Mouse (Mus musculus) forebrain, embryonic 11.5 days (tissue): Measurements from ENCODE around the gene Tspyl1. TPM values are rescaled to one million over a fixed set of nuclear protein-coding genes. Genes with fewer than 3 reads are reported as not detected.
A peak's percentile ranks its signal among the peaks of the same experiment; 100 is the strongest.

Experiments used
- ATAC-seq: fragments of 200-750 bp; cut with Nextera tagmentation; replicated peaks from 2 replicates; pipeline ENCODE4 v1.8.0; 2017; ENCODE audit warnings: moderate TSS enrichment; ENCODE audit not compliant: low FRiP score
- DNase-seq: peaks from one replicate; pipeline ENCODE4 v3.0.0-alpha.2; 2017; ENCODE audit warnings: low spot score
- H3K27ac ChIP-seq: fragments of 300-500 bp; sonication (generic); 2 replicates; pipeline ENCODE4 v1.5.1; 2014; ENCODE audit warnings: low read depth, low read length
- H3K27me3 ChIP-seq: fragments of 300-500 bp; sonication (generic); 2 replicates; pipeline ENCODE4 v1.6.1; 2014; ENCODE audit warnings: mild to moderate bottlenecking, low read length, mixed read lengths; ENCODE audit not compliant: control insufficient read depth, insufficient read depth
- H3K36me3 ChIP-seq: fragments of 300-500 bp; sonication (generic); 2 replicates; pipeline ENCODE4 v1.6.1; 2014; ENCODE audit warnings: mild to moderate bottlenecking, low read length, moderate library complexity, mixed read lengths; ENCODE audit not compliant: control insufficient read depth, insufficient read depth
- H3K4me1 ChIP-seq: fragments of 300-500 bp; sonication (generic); replicated peaks from 2 replicates; pipeline ENCODE4 v1.6.1; 2014; ENCODE audit warnings: low read length, mixed read lengths; ENCODE audit not compliant: control insufficient read depth, insufficient read depth
- H3K4me2 ChIP-seq: fragments of 300-500 bp; sonication (generic); 2 replicates; pipeline ENCODE4 v1.6.1; 2014; ENCODE audit warnings: low read depth, mild to moderate bottlenecking, low read length, moderate library complexity, mixed read lengths; ENCODE audit not compliant: severe bottlenecking
- H3K4me3 ChIP-seq: fragments of 300-500 bp; sonication (generic); 2 replicates; pipeline ENCODE4 v1.5.1; 2014; ENCODE audit warnings: low read depth, low read length
- H3K9ac ChIP-seq: fragments of 300-500 bp; sonication (generic); 2 replicates; pipeline ENCODE4 v1.6.1; 2014; ENCODE audit warnings: low read length
- H3K9me3 ChIP-seq: fragments of 300-500 bp; sonication (generic); 2 replicates; pipeline ENCODE4 v1.6.1; 2016; ENCODE audit warnings: low read length, mixed read lengths; ENCODE audit not compliant: control insufficient read depth
- WGBS: fragments of 180-500 bp; shearing (Covaris S2); extraction: QIAGEN DNeasy Blood & Tissue Kit; methylation state at CpG from one replicate; pipeline ENCODE4 v1.1.7; 2014; 5-methylcytosine and 5-hydroxymethylcytosine counted together
- polyA plus RNA-seq: library from polyadenylated mRNA; unstranded; fragments of >200 nt; fragmentation: Nextera tagmentation; extraction: Ambion mirVana; gene quantifications from 2 replicates; pipeline ENCODE4 v1.2.1, GENCODE M21; 2014

Tspyl1 gene
- polyA plus RNA-seq, 1 experiment from 2014 or later: 68.6 TPM

DNA sequence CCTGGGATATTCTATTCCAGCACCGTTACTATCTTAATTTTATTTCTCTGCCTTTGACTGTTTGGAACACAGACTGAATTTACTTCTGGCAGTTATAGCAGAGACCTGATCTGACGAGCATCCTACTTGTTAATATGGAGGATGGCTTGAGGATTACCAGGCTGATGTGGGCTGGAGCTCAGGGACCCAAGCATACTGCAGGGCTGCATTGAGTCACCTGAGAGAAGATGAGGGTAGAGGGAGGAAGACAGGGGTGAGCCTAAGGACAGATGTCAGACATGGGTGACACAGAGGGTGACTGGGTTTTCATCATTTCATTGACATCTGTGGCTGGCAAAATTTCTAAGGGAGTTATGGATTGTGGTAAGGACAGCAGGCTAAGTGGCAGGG lies 35.2 kb downstream of the Tspyl1 start:
- DNase-seq: no peak
- 19% methylated on average over 2 of the region's 2 CpGs for WGBS
- peak overlapping the region; percentile 25; the same call in 1 of the 2 replicates for H3K4me2 ChIP-seq

DNA sequence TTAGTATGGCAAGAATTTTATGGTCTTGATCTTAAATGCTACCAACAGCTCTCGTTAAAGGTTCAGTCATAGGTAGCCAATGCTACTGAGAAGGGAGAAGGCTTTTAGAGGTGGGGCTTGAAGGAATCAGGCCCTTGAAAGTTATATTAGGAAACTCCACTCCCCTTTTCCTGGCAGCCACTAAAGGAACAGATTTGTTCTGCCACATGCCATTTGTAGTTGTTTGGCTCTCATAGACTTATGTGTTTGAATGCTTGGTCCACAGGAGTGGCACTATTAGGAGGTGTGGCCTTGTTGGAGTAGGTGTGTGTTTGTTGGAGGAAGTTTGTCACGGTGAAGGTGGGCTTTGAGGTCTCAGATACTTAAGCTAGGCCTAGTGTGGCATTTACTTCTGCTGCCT lies 38.8 kb downstream of the Tspyl1 start:
- Histone ChIP-seq H3K4me2 (no peak overlapping the region), H3K36me3 (no peaks in the 10 kb centered on the region), H3K27ac (no peak overlapping the region), H3K9me3 (no peaks in the 10 kb centered on the region), H3K27me3 (no peaks in the 10 kb centered on the region), H3K4me3 (no peak overlapping the region), H3K4me1 (no peaks in the 10 kb centered on the region; the same call in 1 of the 2 replicates), H3K9ac (no peak overlapping the region)
- 80% methylated on average over 2 of the region's 2 CpGs for WGBS
- DNase-seq: no peak
- ATAC-seq: no peak

More for the DNA sequence above, 35.2 kb downstream of the Tspyl1 start:
- peak overlapping the region; percentile 13; the same call in 1 of the 2 replicates for H3K27ac ChIP-seq
- H3K4me1 ChIP-seq: peaks cover 1% of the 10 kb centered on the region; the same call in 1 of the 2 replicates
- ATAC-seq: peak; percentile 63
- H3K4me3 ChIP-seq: no peak overlapping the region
- H3K9ac ChIP-seq: no peak overlapping the region
- H3K9me3 ChIP-seq: no peaks in the 10 kb centered on the region
- H3K36me3 ChIP-seq: no peaks in the 10 kb centered on the region
- H3K27me3 ChIP-seq: no peaks in the 10 kb centered on the region

DNA sequence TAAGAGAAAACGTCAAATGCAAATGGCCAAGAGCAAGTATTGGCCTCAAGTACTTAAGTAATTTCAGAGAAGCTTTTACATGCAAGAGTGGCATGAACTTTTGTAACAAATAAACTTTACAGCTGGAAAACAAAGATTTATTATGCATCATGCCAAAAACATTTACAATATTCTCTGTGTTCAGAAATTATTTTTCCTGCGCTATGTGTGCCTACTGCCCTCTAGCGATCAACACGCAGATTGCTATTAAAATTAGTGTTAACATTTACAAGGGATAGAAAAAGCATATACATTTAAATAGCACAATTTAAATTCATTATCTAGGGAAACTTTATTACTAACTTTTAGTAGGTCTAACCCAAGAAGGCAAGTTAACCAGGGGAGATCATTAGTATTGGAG lies 44.7 kb downstream of the Tspyl1 start:
- Histone ChIP-seq H3K27me3 (no peaks in the 10 kb centered on the region), H3K36me3 (no peaks in the 10 kb centered on the region), H3K4me2 (no peak overlapping the region), H3K9ac (no peak overlapping the region), H3K27ac (no peak overlapping the region), H3K4me1 (no peaks in the 10 kb centered on the region), H3K9me3 (no peaks in the 10 kb centered on the region), H3K4me3 (no peak overlapping the region)
- ATAC-seq: no peak
- DNase-seq: no peak
- 26% methylated on average over 4 of the region's 4 CpGs for WGBS

DNA sequence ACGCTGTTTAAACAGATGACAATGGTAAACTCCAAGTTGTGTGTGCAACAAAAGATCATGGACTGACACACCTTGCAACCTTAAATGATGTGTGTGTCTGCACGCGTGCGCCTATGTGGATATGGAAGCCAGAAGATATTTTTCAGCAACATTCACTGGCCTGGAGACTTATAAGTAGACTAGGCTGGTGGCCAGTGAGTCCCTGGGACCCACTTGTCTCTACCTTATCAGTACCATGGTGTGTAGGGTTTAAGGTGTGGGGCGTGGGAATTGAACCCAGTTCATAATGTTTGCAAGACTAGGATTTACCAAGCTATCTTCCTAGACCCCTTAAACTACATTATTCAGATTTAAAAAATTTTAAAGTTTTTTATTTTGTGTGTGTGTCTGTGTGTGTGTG lies 45.2 kb downstream of the Tspyl1 start:
- Histone ChIP-seq H3K36me3 (no peaks in the 10 kb centered on the region), H3K27ac (no peak overlapping the region), H3K4me2 (no peak overlapping the region), H3K9me3 (no peaks in the 10 kb centered on the region), H3K4me1 (no peaks in the 10 kb centered on the region), H3K9ac (no peak overlapping the region), H3K27me3 (no peaks in the 10 kb centered on the region), H3K4me3 (no peak overlapping the region)
- DNase-seq: no peak
- 0 out of 2 replicates have a peak, but pooled peaks have one; percentile 40 for ATAC-seq
- 59% methylated on average over 5 of the region's 5 CpGs for WGBS

DNA sequence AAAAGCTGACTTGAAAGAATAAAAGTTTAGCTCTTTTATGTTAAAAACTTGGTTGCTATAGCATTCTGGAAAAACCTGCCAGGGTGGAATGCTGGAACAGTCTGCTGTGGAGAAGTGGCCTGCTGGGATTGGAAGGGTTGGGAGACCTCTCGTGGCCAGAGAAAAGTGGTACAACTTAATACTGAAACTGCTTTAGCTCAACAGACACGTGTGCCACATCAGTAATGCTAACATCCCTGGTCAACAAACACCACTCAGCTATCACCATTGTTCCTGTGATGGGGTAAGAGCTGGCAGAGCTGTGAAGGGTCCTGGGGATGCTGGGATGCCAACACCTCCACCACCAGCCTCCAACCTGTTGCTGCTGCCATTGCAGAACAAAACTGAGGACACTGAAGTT lies 46.3 kb downstream of the Tspyl1 start:
- Histone ChIP-seq H3K4me3 (no peak overlapping the region), H3K9me3 (no peaks in the 10 kb centered on the region), H3K4me1 (no peaks in the 10 kb centered on the region), H3K27ac (no peak overlapping the region), H3K36me3 (no peaks in the 10 kb centered on the region), H3K9ac (no peak overlapping the region), H3K27me3 (no peaks in the 10 kb centered on the region), H3K4me2 (no peak overlapping the region)
- DNase-seq: peak; percentile 59
- WGBS: 3% methylated on average over 2 of the region's 2 CpGs
- ATAC-seq: peak; percentile 86

Other genes with a start within 250 kb of the Tspyl1 start
- not detected in 2 replicates for gene Trappc3l, start 244.6 kb upstream of the Tspyl1 start, polyA plus RNA-seq
- not detected in 2 replicates for gene Calhm4, start 237.9 kb upstream of the Tspyl1 start, polyA plus RNA-seq
- 0.20 and 0.32 TPM in 2 replicates for gene Calhm5, start 185.7 kb upstream of the Tspyl1 start, polyA plus RNA-seq
- 0.33 and 0.69 TPM in 2 replicates for gene Calhm6, start 154.2 kb upstream of the Tspyl1 start, polyA plus RNA-seq
- gene Dse, start 74.5 kb upstream of the Tspyl1 start, polyA plus RNA-seq: 16.5 and 17.8 TPM in 2 replicates
- gene Tspyl4, start 15.3 kb downstream of the Tspyl1 start, polyA plus RNA-seq: 18.1 and 23.8 TPM in 2 replicates
- 0.11 TPM in 2 replicates for gene Col10a1, start 107.8 kb downstream of the Tspyl1 start, polyA plus RNA-seq
- 6.2 and 7.4 TPM in 2 replicates for gene Nt5dc1, start 136.4 kb downstream of the Tspyl1 start, polyA plus RNA-seq
- 3.4 and 3.6 TPM in 2 replicates for gene Frk, start 201.2 kb downstream of the Tspyl1 start, polyA plus RNA-seq